Mouse (Mus musculus) heart, postnatal 14 days (tissue): ENCODE measurements around the gene Gemin2. TPM values are rescaled to one million over a fixed set of nuclear protein-coding genes. Genes with fewer than 3 reads are reported as not detected.
"Not testable (repeated sequence)": the region's sequence is repeated elsewhere in the genome, so short reads cannot be mapped to it uniquely, and the experiment has no call there.

Experiments used
- DNase-seq, 2 experiments: peaks; one replicate each; pipeline ENCODE4 v3.0.0; 2021 to 2022
- intact Hi-C: fragments of 180-260 bp; cut with DNase I; formaldehyde crosslinking; loops from one replicate; pipeline ENCODE4 v1.15.1; 2025
- total RNA-seq, 2 experiments: library from RNA; stranded (reverse); gene quantifications; 2 replicates each; pipeline ENCODE4 v1.2.3; 2021

Gemin2 gene
- total RNA-seq, 2 experiments from 2014 or later, result 5.5 to 5.9 TPM

GRCm38 (mm10) chr12:59055196-59055850 is 42.1 kb downstream of the Gemin2 start:
- DNase-seq, result no peak
- intact Hi-C loops, result no loop called here

DNA sequence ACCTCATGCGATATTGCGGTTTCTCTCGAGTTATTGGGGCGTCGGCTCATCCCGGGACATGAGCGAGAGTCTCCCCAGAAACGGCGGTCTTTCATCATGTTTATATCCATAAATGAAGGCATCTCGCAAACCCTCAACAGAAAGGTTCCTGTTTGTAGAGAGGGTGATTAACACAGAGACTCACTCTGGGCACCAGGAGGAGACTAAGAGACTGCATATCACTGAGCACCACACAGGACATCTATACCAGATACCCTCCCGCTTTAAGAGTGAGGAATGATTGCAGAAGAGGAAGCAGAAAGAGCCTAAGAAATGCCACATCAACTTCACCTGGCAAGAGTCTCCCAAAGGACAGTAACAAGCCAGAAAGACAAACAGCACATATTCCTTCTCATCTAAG is 43.0 kb downstream of the Gemin2 start:
- intact Hi-C loops, result no loop called here

DNA sequence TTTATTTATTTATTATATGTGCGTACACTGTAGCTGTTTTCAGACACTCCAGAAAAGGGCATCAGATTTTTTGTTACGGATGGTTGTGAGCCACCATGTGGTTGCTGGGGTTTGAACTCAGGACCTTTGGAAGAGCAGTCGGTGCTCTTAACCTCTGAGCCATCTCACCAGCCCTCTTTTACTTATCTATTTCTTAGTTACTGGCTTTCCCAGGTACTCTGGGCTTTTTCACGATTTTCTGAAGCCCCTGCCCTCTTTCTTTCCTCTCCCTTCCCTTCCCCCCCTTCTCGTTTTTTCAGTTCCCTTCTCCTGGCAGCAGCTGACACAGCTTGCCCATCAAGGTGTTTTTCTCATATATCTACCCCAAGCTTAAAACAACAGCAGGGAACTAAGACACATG is 45.0 kb downstream of the Gemin2 start:
- DNase-seq, intact Hi-C loops: not testable (repeated sequence)

More for the DNA sequence above, 43.0 kb downstream of the Gemin2 start:
- DNase-seq, result no peak

DNA sequence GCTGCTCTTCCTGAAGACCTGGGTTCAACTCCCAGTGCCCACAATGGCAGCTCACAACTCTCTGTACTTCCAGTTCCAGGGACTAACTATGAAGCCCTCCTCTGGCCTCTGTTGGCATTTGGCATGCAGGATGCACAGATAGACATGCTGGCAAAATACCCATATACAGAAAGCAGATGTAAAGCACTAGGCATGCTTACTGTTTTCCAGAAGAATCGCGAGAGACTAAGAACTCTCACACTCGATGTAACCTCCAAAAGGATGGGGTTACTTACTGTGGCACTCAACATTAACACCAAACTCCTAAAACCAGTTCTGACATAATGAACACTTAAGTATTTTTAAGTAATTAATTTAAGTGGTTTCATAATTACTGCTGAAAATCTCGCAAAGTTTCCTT is 47.1 kb downstream of the Gemin2 start:
- intact Hi-C loops, result loop anchor here (2.0 kb wide), 2 partner anchors 48 to 70 kb away; partner anchors contain the start of genes Gemin2 and Sec23a
- DNase-seq, result no peak

GRCm38 (mm10) chr12:59060993-59061595 is 47.9 kb downstream of the Gemin2 start, which contains the start of gene Trappc6b:
TSS of gene Trappc6b (minus strand) at chr12:59061472.
- DNase-seq, result peak; percentile 82 to 88
- intact Hi-C loops, result loop anchor here (2.0 kb wide), 2 partner anchors 48 to 70 kb away; partner anchors contain the start of genes Gemin2 and Sec23a

DNA sequence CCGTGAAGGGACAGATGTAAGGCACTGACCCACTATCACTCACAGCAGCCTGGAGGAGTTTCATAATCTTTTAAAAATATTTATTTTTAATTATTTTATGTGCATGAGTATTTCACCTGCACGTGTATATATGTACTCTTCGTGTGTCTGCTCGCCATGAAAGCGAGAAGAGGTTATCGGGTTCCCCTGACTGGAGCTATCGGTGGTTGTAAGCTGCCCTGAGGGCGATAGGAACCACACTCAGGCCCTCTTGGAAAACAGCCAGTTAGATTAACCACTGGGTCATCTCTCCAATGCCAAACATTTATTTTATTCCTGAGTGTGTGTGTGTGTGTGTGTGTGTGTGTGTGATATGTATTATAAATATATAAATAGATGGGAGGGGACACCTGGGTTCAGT is 51.6 kb downstream of the Gemin2 start:
- no peak for DNase-seq
- intact Hi-C loops, result loop anchor here (5.0 kb wide), 1 partner anchor 152 kb away; the partner anchor contains the start of gene Fbxo33

DNA sequence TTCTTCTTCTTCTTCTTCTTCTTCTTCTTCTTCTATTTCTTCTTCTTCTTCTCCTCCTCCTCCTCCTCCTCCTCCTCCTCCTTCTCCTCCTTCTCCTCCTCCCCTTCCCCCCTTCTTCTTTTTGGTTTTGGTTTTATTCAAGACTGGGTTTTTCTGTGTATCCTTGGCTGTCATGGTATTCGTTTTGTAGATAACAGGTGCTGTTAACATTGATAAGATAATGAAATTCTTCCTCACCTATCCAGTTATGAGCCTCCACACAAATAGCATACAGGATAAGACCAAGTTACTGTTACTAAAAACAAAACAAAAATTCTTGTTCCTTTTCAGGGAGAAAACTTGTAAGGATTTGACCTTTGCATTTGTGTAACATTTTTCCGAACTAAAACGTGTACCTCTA is 52.6 kb downstream of the Gemin2 start:
- DNase-seq, result no peak
- intact Hi-C loops, result loop anchor here (5.0 kb wide), 1 partner anchor 152 kb away; the partner anchor contains the start of gene Fbxo33

GRCm38 (mm10) chr12:59066448-59067077 is 53.4 kb downstream of the Gemin2 start, which contains the start of gene Pnn:
TSS of gene Pnn (plus strand) at chr12:59066884.
- intact Hi-C loops, result loop anchor here (5.0 kb wide), 1 partner anchor 151 kb away; the partner anchor contains the start of gene Fbxo33

GRCm38 (mm10) chr12:59067095-59067494 is 53.9 kb downstream of the Gemin2 start:
- intact Hi-C loops, result loop anchor here (5.0 kb wide), 1 partner anchor 150 kb away; the partner anchor contains the start of gene Fbxo33
- no peak for DNase-seq

More at GRCm38 (mm10) chr12:59066448-59067077, 53.4 kb downstream of the Gemin2 start, which contains the start of gene Pnn:
- peak; percentile 96 to 97 for DNase-seq

GRCm38 (mm10) chr12:59068791-59069190 is 55.6 kb downstream of the Gemin2 start:
- intact Hi-C loops, result loop anchor here (5.0 kb wide), 1 partner anchor 149 kb away; the partner anchor contains the start of gene Fbxo33
- DNase-seq, result no peak

GRCm38 (mm10) chr12:59072286-59072685 is 59.1 kb downstream of the Gemin2 start:
- intact Hi-C loops, result no loop called here
- DNase-seq, result no peak

GRCm38 (mm10) chr12:59074052-59074451 is 60.9 kb downstream of the Gemin2 start:
- intact Hi-C loops, result no loop called here
- DNase-seq, result no peak

- no peak for DNase-seq
- intact Hi-C loops, result no loop called here
Observed at GRCm38 (mm10) chr12:59076996-59077395, 63.8 kb downstream of the Gemin2 start.

DNA sequence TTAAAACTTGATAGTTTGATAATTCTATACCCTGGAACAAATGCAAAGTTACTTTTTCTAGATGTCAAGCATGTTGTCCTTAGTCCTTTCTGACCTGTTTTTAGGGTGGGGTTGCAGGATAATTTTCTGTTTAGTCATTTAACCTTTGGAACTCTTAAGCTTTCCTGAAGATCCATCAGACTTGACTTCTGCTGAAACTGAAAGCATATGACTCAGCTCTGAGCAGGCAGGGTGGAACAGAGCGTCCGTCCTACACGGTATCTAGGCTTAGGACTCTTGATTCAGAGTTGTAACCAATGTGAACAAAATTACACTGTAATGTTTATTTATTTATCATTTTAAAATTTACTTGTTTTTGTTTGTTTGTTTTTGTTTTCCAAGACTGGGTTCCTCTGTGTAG is 64.7 kb downstream of the Gemin2 start:
- DNase-seq, result no peak
- intact Hi-C loops, result no loop called here

Other genes with a start within 250 kb of the Gemin2 start
- 10 to 100 TPM; 38.3 to 40.9 TPM for gene Sec23a, start 1.4 kb upstream of the Gemin2 start, total RNA-seq
- 10 to 100 TPM; 46.7 to 50.0 TPM for gene Trappc6b, start 48.1 kb downstream of the Gemin2 start, total RNA-seq
- 10 to 100 TPM; 25.9 to 26.5 TPM for gene Pnn, start 53.5 kb downstream of the Gemin2 start, total RNA-seq
- 10 to 100 TPM; 79.4 to 90.4 TPM for gene Mia2, start 82.4 kb downstream of the Gemin2 start, total RNA-seq
- gene Fbxo33, start 206.3 kb downstream of the Gemin2 start, total RNA-seq, result 1 to 10 TPM; 8.1 to 9.2 TPM